Mouse (Mus musculus) MEL (cell line): ENCODE data around the gene Gm20696. TPM values are rescaled to one million over a fixed set of nuclear protein-coding genes. Genes with fewer than 3 reads are reported as not detected.

Experiments
- DNase-seq: peaks from one replicate; pipeline ENCODE4 v3.0.0; 2011; ENCODE audit warnings: low read depth, low spot score
- H3K27ac ChIP-seq: 2 replicates; pipeline ENCODE4 v1.5.1; 2012; ENCODE audit warnings: low read depth, mild to moderate bottlenecking, control low read depth, low read length, moderate library complexity; ENCODE audit not compliant: control insufficient read depth
- H3K27me3 ChIP-seq, 2 experiments: fragments of 150-350 bp in 1 of 2; sonication (generic) in 1 of 2; 2 replicates each; pipeline ENCODE4 v1.6.1; 2012; ENCODE audit warnings: low read length in 2 of 2, mild to moderate bottlenecking in 2 of 2, improper control_type of control experiment in 1 of 2, moderate library complexity in 1 of 2; ENCODE audit not compliant: insufficient read depth in 2 of 2, control insufficient read depth in 1 of 2
- H3K36me3 ChIP-seq, 2 experiments: 2 replicates each; pipeline ENCODE4 v1.6.1; 2012 to 2014; ENCODE audit warnings: low read length in 2 of 2, improper control_type of control experiment in 1 of 2, inconsistent platforms in 1 of 2, mild to moderate bottlenecking in 1 of 2; ENCODE audit not compliant: insufficient read depth in 2 of 2, control insufficient read depth in 1 of 2
- H3K4me1 ChIP-seq, 2 experiments: fragments of 150-350 bp in 1 of 2; sonication (generic) in 1 of 2; 2 replicates each; pipeline ENCODE4 v1.6.1; 2012; ENCODE audit warnings: low read length in 2 of 2, improper control_type of control experiment in 1 of 2, mild to moderate bottlenecking in 1 of 2; ENCODE audit not compliant: insufficient read depth in 2 of 2, control insufficient read depth in 1 of 2
- H3K4me3 ChIP-seq, 2 experiments: fragments of 150-350 bp in 1 of 2; sonication (generic) in 1 of 2; 2 replicates each; pipeline ENCODE4 v1.5.1; 2012; ENCODE audit warnings: low read depth in 2 of 2, low read length in 2 of 2, mild to moderate bottlenecking in 2 of 2, moderate library complexity in 2 of 2, control low read depth in 1 of 2, improper control_type of control experiment in 1 of 2; ENCODE audit not compliant: control insufficient read depth in 1 of 2, insufficient read depth in 1 of 2
- H3K79me2 ChIP-seq: 2 replicates; pipeline ENCODE4 v1.6.1; 2012; ENCODE audit warnings: mild to moderate bottlenecking, low read length, moderate library complexity; ENCODE audit not compliant: control insufficient read depth, poor library complexity, insufficient read depth
- H3K9ac ChIP-seq: 2 replicates; pipeline ENCODE4 v1.6.1; 2012; ENCODE audit warnings: low read depth, mild to moderate bottlenecking, control low read depth, low read length, moderate library complexity; ENCODE audit not compliant: control insufficient read depth, poor library complexity, severe bottlenecking
- H3K9me3 ChIP-seq: fragments of 150-350 bp; sonication (generic); replicated peaks from 2 replicates; pipeline ENCODE4 v1.6.1; 2012; ENCODE audit warnings: mild to moderate bottlenecking, low read length, improper control_type of control experiment, moderate library complexity; ENCODE audit not compliant: insufficient read depth
- BHLHE40 ChIP-seq: IDR thresholded peaks from 2 replicates; pipeline ENCODE4 v1.6.1; 2012; ENCODE audit warnings: low read depth, mild to moderate bottlenecking, inconsistent platforms, low read length, improper control_type of control experiment, borderline replicate concordance
- CHD1 ChIP-seq: IDR thresholded peaks from 2 replicates; pipeline ENCODE4 v1.6.1; 2012; ENCODE audit warnings: low read depth, mild to moderate bottlenecking, inconsistent platforms, low read length, improper control_type of control experiment
- CHD2 ChIP-seq: IDR thresholded peaks from 2 replicates; pipeline ENCODE4 v1.6.1; 2011; ENCODE audit warnings: low read length, improper control_type of control experiment
- CTCF ChIP-seq, 3 experiments: IDR thresholded peaks in 2 of 3; conservative IDR thresholded peaks in 1 of 3; 2 replicates each; pipeline ENCODE4 v1.5.1; 2011 to 2012; ENCODE audit warnings: low read length in 3 of 3, low read depth in 2 of 3, mild to moderate bottlenecking in 2 of 3, improper control_type of control experiment in 1 of 3, inconsistent platforms in 1 of 3, mixed read lengths in 1 of 3, moderate library complexity in 1 of 3; ENCODE audit not compliant: control insufficient read depth in 1 of 3, insufficient read depth in 1 of 3, poor library complexity in 1 of 3, severe bottlenecking in 1 of 3
- E2F4 ChIP-seq: IDR thresholded peaks from 2 replicates; pipeline ENCODE4 v1.6.1; 2011; ENCODE audit warnings: low read depth, low read length, improper control_type of control experiment, borderline replicate concordance
- ELF1 ChIP-seq: IDR thresholded peaks from 2 replicates; pipeline ENCODE4 v1.6.1; 2014; ENCODE audit warnings: low read depth, mild to moderate bottlenecking, inconsistent platforms, low read length, improper control_type of control experiment, moderate library complexity
- EP300 ChIP-seq, 2 experiments: IDR thresholded peaks; 2 replicates each; pipeline ENCODE4 v1.6.1; 2011; ENCODE audit warnings: improper control_type of control experiment in 2 of 2, low read length in 2 of 2, low read depth in 1 of 2, mild to moderate bottlenecking in 1 of 2
- GABPA ChIP-seq: IDR thresholded peaks from 2 replicates; pipeline ENCODE4 v1.6.1; 2012; ENCODE audit warnings: low read depth, mild to moderate bottlenecking, inconsistent platforms, low read length, improper control_type of control experiment, moderate library complexity
- GATA1 ChIP-seq: IDR thresholded peaks from 2 replicates; pipeline ENCODE4 v1.6.1; 2011; ENCODE audit warnings: low read depth, low read length, improper control_type of control experiment
- JUND ChIP-seq: IDR thresholded peaks from 2 replicates; pipeline ENCODE4 v1.6.1; 2011; ENCODE audit warnings: low read depth, mild to moderate bottlenecking, improper control_type of control experiment, low read length
- KAT2A ChIP-seq: conservative IDR thresholded peaks from 2 replicates; pipeline ENCODE4 v1.6.1; 2012; ENCODE audit warnings: low read depth, low read length, improper control_type of control experiment, inconsistent platforms
- MAX ChIP-seq: IDR thresholded peaks from 2 replicates; pipeline ENCODE4 v1.6.1; 2011; ENCODE audit warnings: low read length, improper control_type of control experiment
- MAZ ChIP-seq: IDR thresholded peaks from 2 replicates; pipeline ENCODE4 v1.6.1; 2012; ENCODE audit warnings: low read depth, mild to moderate bottlenecking, inconsistent platforms, low read length, improper control_type of control experiment
- MXI1 ChIP-seq: IDR thresholded peaks from 2 replicates; pipeline ENCODE4 v1.6.1; 2011; ENCODE audit warnings: mild to moderate bottlenecking, low read depth, low read length, improper control_type of control experiment
- MYC ChIP-seq: IDR thresholded peaks from 2 replicates; pipeline ENCODE4 v1.6.1; 2011; ENCODE audit warnings: low read depth, mild to moderate bottlenecking, low read length, improper control_type of control experiment, moderate library complexity
- NRF1 ChIP-seq: IDR thresholded peaks from 2 replicates; pipeline ENCODE4 v1.6.1; 2014; ENCODE audit warnings: low read depth, mild to moderate bottlenecking, inconsistent platforms, low read length, improper control_type of control experiment, moderate library complexity; ENCODE audit not compliant: poor library complexity, insufficient read depth, severe bottlenecking
- RCOR1 ChIP-seq: IDR thresholded peaks from 2 replicates; pipeline ENCODE4 v1.6.1; 2012; ENCODE audit warnings: low read depth, mild to moderate bottlenecking, inconsistent platforms, low read length, improper control_type of control experiment
- SIN3A ChIP-seq: IDR thresholded peaks from 2 replicates; pipeline ENCODE4 v1.6.1; 2012; ENCODE audit warnings: low read length, improper control_type of control experiment, inconsistent platforms
- TAL1 ChIP-seq: IDR thresholded peaks from 2 replicates; pipeline ENCODE4 v1.6.1; 2012; ENCODE audit warnings: mild to moderate bottlenecking, inconsistent platforms, low read length, moderate library complexity, mixed read lengths
- TCF12 ChIP-seq: IDR thresholded peaks from 2 replicates; pipeline ENCODE4 v1.6.1; 2014; ENCODE audit warnings: low read depth, mild to moderate bottlenecking, inconsistent platforms, low read length, improper control_type of control experiment, moderate library complexity
- UBTF ChIP-seq: IDR thresholded peaks from 2 replicates; pipeline ENCODE4 v1.6.1; 2012; ENCODE audit warnings: low read depth, mild to moderate bottlenecking, inconsistent platforms, low read length, improper control_type of control experiment, moderate library complexity, borderline replicate concordance; ENCODE audit not compliant: insufficient read depth
- ZC3H11A ChIP-seq: IDR thresholded peaks from 2 replicates; pipeline ENCODE4 v1.6.1; 2012; ENCODE audit warnings: low read depth, mild to moderate bottlenecking, inconsistent platforms, low read length, improper control_type of control experiment
- ZKSCAN1 ChIP-seq: IDR thresholded peaks from 2 replicates; pipeline ENCODE4 v1.6.1; 2012; ENCODE audit warnings: low read depth, mild to moderate bottlenecking, inconsistent platforms, low read length, improper control_type of control experiment, moderate library complexity
- polyA plus RNA-seq, 2 experiments: library from polyadenylated mRNA; stranded (reverse) in 1 of 2; unstranded in 1 of 2; fragments of >175 nt in 1 of 2; fragments of >200 nt in 1 of 2; gene quantifications; 2 replicates each; pipeline versions ENCODE4 v1.2.1 to v1.2.4; 2012; ENCODE audit warnings: low replicate concordance in 2 of 2, low read depth in 1 of 2; ENCODE audit not compliant: insufficient read length in 2 of 2, insufficient read depth in 1 of 2, missing spikeins in 1 of 2
- total RNA-seq: library from RNA; depleted of rRNA; stranded (reverse); fragments of 300-350 nt; gene quantifications from 2 replicates; pipeline ENCODE4 v1.2.3, GENCODE M21; 2012

Gene Gm20696
- total and polyA plus RNA-seq, 3 experiments = 0.07 to 0.39 TPM; not detected in 1

- Histone ChIP-seq H3K36me3 (no peaks in the 10 kb centered on the region), H3K79me2 (no peaks in the 10 kb centered on the region), H3K27ac (no peak overlapping the region), H3K4me3 (no peak overlapping the region), H3K4me1 (no peaks in the 10 kb centered on the region), H3K9me3 (no peaks in the 10 kb centered on the region), H3K27me3 (no peaks in the 10 kb centered on the region), H3K9ac (no peak overlapping the region)
- no peak for DNase-seq
- no peak for TF ChIP-seq GABPA
- TF ChIP-seq UBTF = no peak
- no peak for TF ChIP-seq GATA1
- no peak for TF ChIP-seq MYC
- TF ChIP-seq KAT2A = no peak
- no peak for TF ChIP-seq MXI1
- TF ChIP-seq NRF1 = no peak
- no peak for TF ChIP-seq EP300 (IDR thresholded peaks at IDR 0.05; ENCODE audit: low read depth in 1 of 2, low read length in 2 of 2)
- no peak for TF ChIP-seq ZKSCAN1
Measured at GRCm38 (mm10) chr6:99674482-99674881, 7.9 kb upstream of the Gm20696 start.

- TF ChIP-seq CHD2 = no peak
- no peak for TF ChIP-seq BHLHE40
- no peak for TF ChIP-seq JUND
- no peak for TF ChIP-seq ZC3H11A
- no peak for TF ChIP-seq MAZ
- no peak for TF ChIP-seq MXI1
- TF ChIP-seq CTCF (IDR thresholded peaks at IDR 0.05 in 2 of 3, conservative IDR thresholded peaks at IDR 0.05 in 1 of 3; ENCODE audit: control insufficient read depth in 1 of 3, insufficient read depth in 1 of 3, low read depth in 2 of 3, low read length in 3 of 3, poor library complexity in 1 of 3, severe bottlenecking in 1 of 3) = no peak
- no peak for TF ChIP-seq E2F4
- TF ChIP-seq TCF12 = no peak
- no peak for TF ChIP-seq SIN3A
- TF ChIP-seq MYC = no peak
- no peak for TF ChIP-seq RCOR1
- no peak for TF ChIP-seq ELF1
- TF ChIP-seq TAL1 = no peak
- no peak for TF ChIP-seq CHD1
- TF ChIP-seq MAX = no peak
- no peak for TF ChIP-seq UBTF
Measured at GRCm38 (mm10) chr6:99671768-99672167, 5.2 kb upstream of the Gm20696 start.

More at GRCm38 (mm10) chr6:99671768-99672167, 5.2 kb upstream of the Gm20696 start:
- no peak for DNase-seq
- Histone ChIP-seq H3K4me3 (no peak overlapping the region), H3K27me3 (no peaks in the 10 kb centered on the region), H3K27ac (no peak overlapping the region), H3K36me3 (no peaks in the 10 kb centered on the region), H3K9ac (no peak overlapping the region), H3K79me2 (no peaks in the 10 kb centered on the region), H3K9me3 (no peaks in the 10 kb centered on the region), H3K4me1 (no peaks in the 10 kb centered on the region)
